ENCODE assay signal across 21 mouse cellular contexts in genomic region chr11:32767496-32768230, GRCm38 (mm10). TPM values are rescaled to one million over a fixed set of nuclear protein-coding genes. Genes with fewer than 3 reads are reported as not detected.
DNase-seq lines count a peak whose midpoint lies in the region; ATAC-seq and TF ChIP-seq lines count a peak whose summit lies in the region.
"Had no signal": no experiment of that assay in that cellular context is flagged by ENCODE, and none has a peak within 500 bp of the region (broad histone marks: within the 10 kb centered on the region; RNA-seq: fewer than 3 reads in every experiment).

No protein-coding gene starts in this region.

- no peak for TF ChIP-seq CTCF in embryonic fibroblast, embryonic 13.5 days (IDR thresholded peaks at IDR 0.05; ENCODE audit: borderline replicate concordance, insufficient read depth, low read length)

- no peak overlapping the region for H3K27ac ChIP-seq in neural tube, embryonic 15.5 days (replicated peaks)
- H3K27ac ChIP-seq in embryonic fibroblast, embryonic 13.5 days (ENCODE audit: insufficient read depth, low read length) = peak overlapping the region; percentile 15; the same call in 1 of the 2 replicates
- H3K27ac ChIP-seq in neural tube, embryonic 13.5 days (replicated peaks) = no peak overlapping the region
- no peak overlapping the region for H3K27ac ChIP-seq in midbrain, embryonic 10.5 days (replicated peaks)
- H3K27ac ChIP-seq: embryonic facial prominence, embryonic 13.5 days; forebrain, embryonic 12.5 days; liver, embryonic 13.5 days; midbrain, embryonic 12.5 days; neural tube, embryonic 12.5 days had no signal

- DNase-seq in neural tube, embryonic 10.5 days (ENCODE audit: extremely low spot score, low spot score) = peak; percentile 28
- peak; percentile 64 for DNase-seq in kidney, postnatal 10 days
- no peak for DNase-seq in layer of hippocampus, adult 18-20 months (ENCODE audit: low spot score in 2 of 2)
- DNase-seq in cerebellum, postnatal 14 days = no peak
- DNase-seq in midbrain, embryonic 10.5 days (ENCODE audit: low spot score) = no peak
- DNase-seq: cerebellum, adult 18-20 months; liver, embryonic 13.5 days; lung, postnatal 14 days; spleen, adult 18-20 months had no signal

- TF ChIP-seq POLR2A in embryonic fibroblast, embryonic 13.5 days (IDR thresholded peaks at IDR 0.05; ENCODE audit: low read depth, low read length) = no peak

- no peak overlapping the region for H3K4me3 ChIP-seq in neural tube, embryonic 15.5 days (replicated peaks)
- H3K4me3 ChIP-seq in embryonic fibroblast, embryonic 13.5 days (ENCODE audit: insufficient read depth, low read length) = no peak overlapping the region
- no peak overlapping the region for H3K4me3 ChIP-seq in neural tube, embryonic 13.5 days
- H3K4me3 ChIP-seq in midbrain, embryonic 10.5 days = no peak overlapping the region
- H3K4me3 ChIP-seq: embryonic facial prominence, embryonic 13.5 days; forebrain, embryonic 12.5 days; liver, embryonic 13.5 days; midbrain, embryonic 12.5 days; neural tube, embryonic 12.5 days had no signal

- H3K36me3 ChIP-seq in neural tube, embryonic 15.5 days = no peaks in the 10 kb centered on the region
- H3K36me3 ChIP-seq in neural tube, embryonic 13.5 days = no peaks in the 10 kb centered on the region
- H3K36me3 ChIP-seq in midbrain, embryonic 10.5 days = no peaks in the 10 kb centered on the region
- H3K36me3 ChIP-seq: embryonic facial prominence, embryonic 13.5 days; forebrain, embryonic 12.5 days; liver, embryonic 13.5 days; midbrain, embryonic 12.5 days; neural tube, embryonic 12.5 days had no signal

- ATAC-seq in neural tube, embryonic 15.5 days (ENCODE audit: low FRiP score) = no peak
- ATAC-seq in neural tube, embryonic 13.5 days (ENCODE audit: low read depth) = no peak

- H3K27me3 ChIP-seq in neural tube, embryonic 15.5 days (replicated peaks) = no peaks in the 10 kb centered on the region
- H3K27me3 ChIP-seq in neural tube, embryonic 13.5 days = no peaks in the 10 kb centered on the region
- H3K27me3 ChIP-seq in midbrain, embryonic 10.5 days (ENCODE audit: low read depth, poor library complexity, severe bottlenecking) = no peaks in the 10 kb centered on the region
- H3K27me3 ChIP-seq: embryonic facial prominence, embryonic 13.5 days; forebrain, embryonic 12.5 days; liver, embryonic 13.5 days; midbrain, embryonic 12.5 days; neural tube, embryonic 12.5 days had no signal

- H3K4me1 ChIP-seq in neural tube, embryonic 15.5 days = no peaks in the 10 kb centered on the region
- H3K4me1 ChIP-seq in embryonic fibroblast, embryonic 13.5 days (ENCODE audit: control insufficient read depth, insufficient read depth, low read length) = peaks cover 1% of the 10 kb centered on the region
- peaks cover 11% of the 10 kb centered on the region for H3K4me1 ChIP-seq in neural tube, embryonic 13.5 days (replicated peaks)
- H3K4me1 ChIP-seq in midbrain, embryonic 10.5 days = no peaks in the 10 kb centered on the region
- H3K4me1 ChIP-seq: forebrain, embryonic 12.5 days; liver, embryonic 13.5 days; midbrain, embryonic 12.5 days; neural tube, embryonic 12.5 days had no signal

- H3K9ac ChIP-seq in neural tube, embryonic 15.5 days (replicated peaks) = no peak overlapping the region
- H3K9ac ChIP-seq in neural tube, embryonic 13.5 days = 0 out of 2 replicates have a peak overlapping the region, but pooled peaks have one; percentile 12
- H3K9ac ChIP-seq: embryonic facial prominence, embryonic 13.5 days; forebrain, embryonic 12.5 days; liver, embryonic 13.5 days; midbrain, embryonic 12.5 days; neural tube, embryonic 12.5 days had no signal

- no peaks in the 10 kb centered on the region for H3K9me3 ChIP-seq in neural tube, embryonic 15.5 days (replicated peaks)
- no peaks in the 10 kb centered on the region for H3K9me3 ChIP-seq in neural tube, embryonic 13.5 days
- no peaks in the 10 kb centered on the region for H3K9me3 ChIP-seq in midbrain, embryonic 10.5 days (replicated peaks)
- H3K9me3 ChIP-seq: embryonic facial prominence, embryonic 13.5 days; forebrain, embryonic 12.5 days; liver, embryonic 13.5 days; midbrain, embryonic 12.5 days; neural tube, embryonic 12.5 days had no signal

- no peak overlapping the region for H3K4me2 ChIP-seq in neural tube, embryonic 15.5 days
- no peak overlapping the region for H3K4me2 ChIP-seq in neural tube, embryonic 13.5 days
- H3K4me2 ChIP-seq: embryonic facial prominence, embryonic 13.5 days; forebrain, embryonic 12.5 days; liver, embryonic 13.5 days; midbrain, embryonic 12.5 days; neural tube, embryonic 12.5 days had no signal

- 63% methylated on average over 18 of the region's 18 CpGs for WGBS in neural tube, embryonic 15.5 days
- WGBS in neural tube, embryonic 13.5 days = 60% methylated on average over 18 of the region's 18 CpGs
- whole genome bisulfite sequencing in midbrain, embryonic 10.5 days = 87% methylated on average over 18 of the region's 18 CpGs

RNA-seq across cellular contexts. Expression of gene Smim23, which starts 56.7 kb away (rescaled TPM):
- polyA plus RNA-seq in neural tube, embryonic 15.5 days (2015; fragmentation: Nextera tagmentation; extraction: Ambion mirVana) = not detected in 2 replicates
- polyA plus RNA-seq in embryonic fibroblast, embryonic 13.5 days (2011; ENCODE audit: insufficient read length, low read depth, missing spikeins) = not detected in 2 replicates
- polyA plus RNA-seq in neural tube, embryonic 13.5 days (2015; fragmentation: Nextera tagmentation; extraction: Ambion mirVana) = not detected in 2 replicates
- total RNA-seq in layer of hippocampus, adult 18-20 months (2021) = not detected
- polyA plus RNA-seq in midbrain, embryonic 10.5 days (2016; fragmentation: Nextera tagmentation; extraction: Ambion mirVana) = not detected in 2 replicates
- total RNA-seq: heart, postnatal 36 days; layer of hippocampus, postnatal 14 days; left cerebral cortex, postnatal 36 days had no signal
- polyA plus RNA-seq: embryonic facial prominence, embryonic 13.5 days; forebrain, embryonic 12.5 days; inflammation-experienced regulatory T-cells, adult 6 months; liver, embryonic 13.5 days; midbrain, embryonic 12.5 days; neural tube, embryonic 12.5 days; stomach, embryonic 16.5 days had no signal

Comparison
In these comparisons a context has a peak if more than half of its experiments do, and no peak if none do; other contexts are left out.
1. DNase-seq: peak in neural tube, embryonic 10.5 days (single experiment) and kidney, postnatal 10 days (single experiment); none in layer of hippocampus, adult 18-20 months (0 of 2), cerebellum, postnatal 14 days (0 of 2) and midbrain, embryonic 10.5 days (single experiment).